Mouse (Mus musculus) embryonic facial prominence, embryonic 12.5 days (tissue): ENCODE data around the gene Vps37c. TPM values are rescaled to one million over a fixed set of nuclear protein-coding genes. Genes with fewer than 3 reads are reported as not detected.

ENCODE experiments used
- ATAC-seq: fragments of 200-750 bp; cut with Nextera tagmentation; 2 replicates; pipeline ENCODE4 v1.8.0; 2017; ENCODE audit not compliant: insufficient number of reproducible peaks, insufficient read depth, low FRiP score, low TSS enrichment
- H3K27ac ChIP-seq: fragments of 300-500 bp; sonication (generic); 2 replicates; pipeline ENCODE4 v1.5.1; 2016; ENCODE audit warnings: mild to moderate bottlenecking
- H3K27me3 ChIP-seq: fragments of 300-500 bp; sonication (generic); 2 replicates; pipeline ENCODE4 v1.6.1; 2016; ENCODE audit warnings: mild to moderate bottlenecking, moderate library complexity
- H3K36me3 ChIP-seq: fragments of 300-500 bp; sonication (generic); 2 replicates; pipeline ENCODE4 v1.6.1; 2016; ENCODE audit warnings: mild to moderate bottlenecking
- H3K4me1 ChIP-seq: fragments of 300-500 bp; sonication (generic); 2 replicates; pipeline ENCODE4 v1.6.1; 2016
- H3K4me2 ChIP-seq: fragments of 300-500 bp; sonication (generic); replicated peaks from 2 replicates; pipeline ENCODE4 v1.6.1; 2016; ENCODE audit warnings: mild to moderate bottlenecking, moderate library complexity
- H3K4me3 ChIP-seq: fragments of 300-500 bp; sonication (generic); 2 replicates; pipeline ENCODE4 v1.5.1; 2016; ENCODE audit warnings: mild to moderate bottlenecking
- H3K9ac ChIP-seq: fragments of 300-500 bp; sonication (generic); 2 replicates; pipeline ENCODE4 v1.6.1; 2016; ENCODE audit warnings: mild to moderate bottlenecking, moderate library complexity
- H3K9me3 ChIP-seq: fragments of 300-500 bp; sonication (generic); 2 replicates; pipeline ENCODE4 v1.6.1; 2016; ENCODE audit warnings: mild to moderate bottlenecking, moderate library complexity
- WGBS: fragments of 180-500 bp; shearing (Covaris S2); methylation state at CpG from one replicate; pipeline ENCODE4 v1.1.7; 2016; 5-methylcytosine and 5-hydroxymethylcytosine counted together
- polyA plus RNA-seq: library from polyadenylated mRNA; unstranded; fragments of >200 nt; fragmentation: Nextera tagmentation; extraction: Ambion mirVana; gene quantifications from 2 replicates; pipeline ENCODE4 v1.2.1, GENCODE M21; 2016

Vps37c gene
- polyA plus RNA-seq, 1 experiment from 2014 or later: 35.0 TPM

- Histone ChIP-seq H3K4me3 (no peak overlapping the region), H3K27ac (no peak overlapping the region), H3K36me3 (no peaks in the 10 kb centered on the region), H3K4me2 (no peak overlapping the region), H3K4me1 (no peaks in the 10 kb centered on the region), H3K9ac (no peak overlapping the region), H3K27me3 (no peaks in the 10 kb centered on the region), H3K9me3 (no peaks in the 10 kb centered on the region)
- ATAC-seq: no peak
- 84% methylated on average over 10 of the region's 10 CpGs for WGBS
Measured at GRCm38 (mm10) chr19:10733501-10734127, 45.1 kb downstream of the Vps37c start.

GRCm38 (mm10) chr19:10734554-10734953 is 46.0 kb downstream of the Vps37c start:
- 80% methylated on average over 7 of the region's 7 CpGs for WGBS

GRCm38 (mm10) chr19:10735061-10735460 is 46.5 kb downstream of the Vps37c start:
- Histone ChIP-seq H3K4me3 (no peak overlapping the region), H3K9ac (no peak overlapping the region), H3K27me3 (no peaks in the 10 kb centered on the region), H3K27ac (no peak overlapping the region), H3K4me1 (no peaks in the 10 kb centered on the region), H3K9me3 (no peaks in the 10 kb centered on the region), H3K4me2 (no peak overlapping the region), H3K36me3 (no peaks in the 10 kb centered on the region)
- no peak for ATAC-seq
- 90% methylated on average over 3 of the region's 3 CpGs for WGBS

More at GRCm38 (mm10) chr19:10734554-10734953, 46.0 kb downstream of the Vps37c start:
- Histone ChIP-seq H3K4me3 (no peak overlapping the region), H3K9ac (no peak overlapping the region), H3K4me2 (no peak overlapping the region), H3K9me3 (no peaks in the 10 kb centered on the region), H3K4me1 (no peaks in the 10 kb centered on the region), H3K27ac (no peak overlapping the region), H3K36me3 (no peaks in the 10 kb centered on the region), H3K27me3 (no peaks in the 10 kb centered on the region)
- ATAC-seq: no peak

- H3K4me2 ChIP-seq: no peak overlapping the region
- peaks cover 2% of the 10 kb centered on the region; the same call in 1 of the 2 replicates for H3K4me1 ChIP-seq
- WGBS: 94% methylated on average over 7 of the region's 7 CpGs
- no peaks in the 10 kb centered on the region for H3K27me3 ChIP-seq
- ATAC-seq: no peak
- no peaks in the 10 kb centered on the region for H3K9me3 ChIP-seq
- no peak overlapping the region for H3K27ac ChIP-seq
- H3K4me3 ChIP-seq: no peak overlapping the region
- no peak overlapping the region for H3K9ac ChIP-seq
- no peaks in the 10 kb centered on the region for H3K36me3 ChIP-seq
Measured at GRCm38 (mm10) chr19:10735861-10736260, 47.3 kb downstream of the Vps37c start.

- no peak overlapping the region for H3K4me2 ChIP-seq
- 87% methylated on average over 6 of the region's 6 CpGs for WGBS
- no peak overlapping the region for H3K9ac ChIP-seq
- no peaks in the 10 kb centered on the region for H3K27me3 ChIP-seq
- no peak overlapping the region for H3K27ac ChIP-seq
- no peak overlapping the region for H3K4me3 ChIP-seq
- no peak for ATAC-seq
- no peaks in the 10 kb centered on the region for H3K9me3 ChIP-seq
- no peaks in the 10 kb centered on the region for H3K36me3 ChIP-seq
- peaks cover 3% of the 10 kb centered on the region; the same call in 1 of the 2 replicates for H3K4me1 ChIP-seq
Measured at GRCm38 (mm10) chr19:10738038-10738437, 49.5 kb downstream of the Vps37c start.

GRCm38 (mm10) chr19:10738811-10739210 is 50.3 kb downstream of the Vps37c start, which contains the start of gene Cd5:
Gene Cd5, minus strand, starts transcription at chr19:10739002.
- ATAC-seq: no peak
- no peak within 1 kb of the TSS for H3K4me3 ChIP-seq
- WGBS: 67% methylated on average over 4 of the region's 4 CpGs

GRCm38 (mm10) chr19:10739916-10740315 is 51.4 kb downstream of the Vps37c start:
- Histone ChIP-seq H3K27ac (no peak overlapping the region), H3K36me3 (no peaks in the 10 kb centered on the region), H3K9ac (no peak overlapping the region), H3K4me3 (no peak overlapping the region), H3K4me1 (peaks cover 3% of the 10 kb centered on the region; the same call in 1 of the 2 replicates), H3K27me3 (no peaks in the 10 kb centered on the region), H3K9me3 (no peaks in the 10 kb centered on the region), H3K4me2 (no peak overlapping the region)
- 97% methylated on average over 4 of the region's 4 CpGs for WGBS
- no peak for ATAC-seq

More at GRCm38 (mm10) chr19:10738811-10739210, 50.3 kb downstream of the Vps37c start, which contains the start of gene Cd5:
- no peak within 1 kb of the TSS for H3K9ac ChIP-seq
- H3K36me3 ChIP-seq: no peaks in the 10 kb centered on the region
- H3K27me3 ChIP-seq: no peaks in the 10 kb centered on the region
- no peak within 1 kb of the TSS for H3K27ac ChIP-seq
- peaks cover 3% of the 10 kb centered on the region; the same call in 1 of the 2 replicates for H3K4me1 ChIP-seq
- no peaks in the 10 kb centered on the region for H3K9me3 ChIP-seq
- no peak within 1 kb of the TSS for H3K4me2 ChIP-seq

- Histone ChIP-seq H3K4me2 (no peak overlapping the region), H3K36me3 (no peaks in the 10 kb centered on the region), H3K9me3 (no peaks in the 10 kb centered on the region), H3K4me1 (peaks cover 3% of the 10 kb centered on the region; the same call in 1 of the 2 replicates), H3K9ac (no peak overlapping the region), H3K4me3 (no peak overlapping the region), H3K27me3 (no peaks in the 10 kb centered on the region), H3K27ac (no peak overlapping the region)
- ATAC-seq: no peak
- WGBS: 43% methylated on average over 11 of the region's 11 CpGs
Measured at GRCm38 (mm10) chr19:10740641-10741440, 52.3 kb downstream of the Vps37c start.

- H3K4me1 ChIP-seq: peaks cover 3% of the 10 kb centered on the region; the same call in 1 of the 2 replicates
- no peaks in the 10 kb centered on the region for H3K36me3 ChIP-seq
- H3K9me3 ChIP-seq: no peaks in the 10 kb centered on the region
- no peak for ATAC-seq
- H3K27me3 ChIP-seq: no peaks in the 10 kb centered on the region
- H3K9ac ChIP-seq: no peak overlapping the region
- H3K27ac ChIP-seq: no peak overlapping the region
- H3K4me3 ChIP-seq: no peak overlapping the region
- WGBS: 84% methylated on average over 6 of the region's 6 CpGs
- no peak overlapping the region for H3K4me2 ChIP-seq
Measured at GRCm38 (mm10) chr19:10742145-10742544, 53.6 kb downstream of the Vps37c start.

- Histone ChIP-seq H3K4me2 (no peak overlapping the region), H3K36me3 (no peaks in the 10 kb centered on the region), H3K9ac (no peak overlapping the region), H3K9me3 (no peaks in the 10 kb centered on the region), H3K4me1 (peaks cover 3% of the 10 kb centered on the region; the same call in 1 of the 2 replicates), H3K27ac (no peak overlapping the region), H3K4me3 (no peak overlapping the region), H3K27me3 (no peaks in the 10 kb centered on the region)
- 75% methylated on average over 3 of the region's 3 CpGs for WGBS
- ATAC-seq: no peak
Measured at GRCm38 (mm10) chr19:10742565-10742964, 54.0 kb downstream of the Vps37c start.

GRCm38 (mm10) chr19:10747182-10747581 is 58.6 kb downstream of the Vps37c start:
- 78% methylated on average over 7 of the region's 7 CpGs for WGBS

GRCm38 (mm10) chr19:10747718-10748117 is 59.2 kb downstream of the Vps37c start:
- Histone ChIP-seq H3K9me3 (no peaks in the 10 kb centered on the region), H3K4me1 (no peaks in the 10 kb centered on the region), H3K27me3 (no peaks in the 10 kb centered on the region), H3K9ac (no peak overlapping the region), H3K36me3 (no peaks in the 10 kb centered on the region), H3K27ac (no peak overlapping the region), H3K4me3 (no peak overlapping the region), H3K4me2 (no peak overlapping the region)
- no peak for ATAC-seq
- WGBS: 89% methylated on average over 6 of the region's 6 CpGs

More at GRCm38 (mm10) chr19:10747182-10747581, 58.6 kb downstream of the Vps37c start:
- Histone ChIP-seq H3K4me1 (no peaks in the 10 kb centered on the region), H3K9ac (no peak overlapping the region), H3K4me3 (no peak overlapping the region), H3K4me2 (no peak overlapping the region), H3K36me3 (no peaks in the 10 kb centered on the region), H3K9me3 (no peaks in the 10 kb centered on the region), H3K27ac (no peak overlapping the region), H3K27me3 (no peaks in the 10 kb centered on the region)
- no peak for ATAC-seq
